Mouse (Mus musculus) thymus, adult 2 months (tissue): ENCODE measurements around the gene Cbfa2t3. TPM values are rescaled to one million over a fixed set of nuclear protein-coding genes. Genes with fewer than 3 reads are reported as not detected.

ENCODE experiments used
- DNase-seq: peaks from one replicate; pipeline ENCODE4 v3.0.0; 2021
- H3K27ac ChIP-seq: fragments of 200-500 bp; 2 replicates; pipeline ENCODE4 v1.5.1; 2012; ENCODE audit warnings: low read length, control low read depth; ENCODE audit not compliant: control insufficient read depth, insufficient read depth
- H3K27me3 ChIP-seq: fragments of 200-500 bp; 2 replicates; pipeline ENCODE4 v1.6.1; 2012; ENCODE audit warnings: mild to moderate bottlenecking, low read length, moderate library complexity, mixed read lengths; ENCODE audit not compliant: control insufficient read depth, insufficient read depth
- H3K36me3 ChIP-seq: fragments of 200-500 bp; 2 replicates; pipeline ENCODE4 v1.6.1; 2012; ENCODE audit warnings: mild to moderate bottlenecking, low read length, moderate library complexity; ENCODE audit not compliant: control insufficient read depth, insufficient read depth
- H3K4me1 ChIP-seq: fragments of 200-500 bp; replicated peaks from 2 replicates; pipeline ENCODE4 v1.6.1; 2012; ENCODE audit warnings: low read length; ENCODE audit not compliant: control insufficient read depth, insufficient read depth
- H3K4me3 ChIP-seq: fragments of 200-500 bp; 2 replicates; pipeline ENCODE4 v1.5.1; 2012; ENCODE audit warnings: mild to moderate bottlenecking, low read length, control low read depth, moderate library complexity; ENCODE audit not compliant: control insufficient read depth, insufficient read depth
- CTCF ChIP-seq: fragments of 200-500 bp; IDR thresholded peaks from 2 replicates; pipeline ENCODE4 v1.5.1; 2012; ENCODE audit warnings: mild to moderate bottlenecking, control low read depth, low read length, moderate library complexity, borderline replicate concordance; ENCODE audit not compliant: control insufficient read depth, poor library complexity, insufficient read depth; ENCODE audit errors: extremely low read depth
- POLR2A ChIP-seq: fragments of 200-500 bp; IDR thresholded peaks from 2 replicates; pipeline ENCODE4 v1.6.1; 2012; ENCODE audit warnings: mild to moderate bottlenecking, low read length, control low read depth, moderate library complexity; ENCODE audit not compliant: control insufficient read depth, poor library complexity, insufficient read depth; ENCODE audit errors: extremely low read depth
- WGBS: fragments of 180-500 bp; shearing (Covaris S2); methylation state at CpG from one replicate; pipeline ENCODE4 v1.1.7; 2018; 5-methylcytosine and 5-hydroxymethylcytosine counted together
- polyA plus RNA-seq: library from polyadenylated mRNA; depleted of rRNA; stranded (reverse); fragments of >200 nt; gene quantifications from 2 replicates; pipeline ENCODE4 v1.2.3, GENCODE M21; 2012

Gene Cbfa2t3
- polyA plus RNA-seq, 1 experiment: 62.3 TPM

DNA sequence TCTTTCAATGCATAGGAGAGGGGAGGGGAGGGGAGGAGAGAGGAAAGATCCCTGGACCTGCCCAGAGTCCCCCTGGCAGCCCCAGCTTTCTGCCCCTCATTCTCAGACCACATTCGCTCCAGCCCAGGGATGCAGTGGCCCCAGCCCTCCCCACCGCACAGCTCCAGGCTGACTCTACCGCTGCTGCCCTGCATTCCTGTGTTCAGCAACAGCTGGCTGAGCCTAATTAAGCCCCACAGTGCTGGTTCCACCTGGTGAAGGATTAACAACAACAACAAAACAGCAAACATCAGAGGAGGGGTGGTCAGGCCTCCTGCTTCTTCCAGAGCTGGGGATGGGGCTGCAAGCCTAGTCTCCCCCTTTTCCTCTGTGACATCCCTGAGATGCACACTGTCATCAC is 29.7 kb upstream of the Cbfa2t3 start:
- Histone ChIP-seq H3K36me3 (no peaks in the 10 kb centered on the region), H3K27me3 (no peaks in the 10 kb centered on the region), H3K4me1 (peaks cover 6% of the 10 kb centered on the region), H3K27ac (no peak overlapping the region), H3K4me3 (no peak overlapping the region)
- no peak for DNase-seq
- WGBS: 98% methylated on average over 3 of the region's 3 CpGs
- TF ChIP-seq POLR2A (no peak), CTCF (no peak)

DNA sequence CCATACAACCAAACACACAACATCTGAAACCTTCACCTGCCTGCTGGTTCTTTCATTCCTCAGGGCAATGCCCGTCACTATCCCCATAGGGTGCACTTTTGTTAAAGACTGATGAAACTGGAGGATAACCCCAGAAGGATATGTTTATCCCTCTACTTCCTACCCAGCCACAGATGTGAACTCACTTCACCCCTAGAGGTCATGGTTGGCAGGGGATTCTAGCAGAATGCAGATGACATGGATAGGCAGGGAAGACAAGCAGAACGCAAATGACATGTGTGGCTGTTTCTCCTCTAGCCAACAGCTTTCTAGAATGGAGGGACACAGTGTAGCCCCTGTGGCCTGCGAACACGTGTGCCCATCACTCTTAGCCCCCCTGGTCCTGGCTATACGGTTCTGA is 28.5 kb upstream of the Cbfa2t3 start:
- Histone ChIP-seq H3K4me1 (peaks cover 10% of the 10 kb centered on the region), H3K27me3 (no peaks in the 10 kb centered on the region), H3K4me3 (no peak overlapping the region), H3K36me3 (no peaks in the 10 kb centered on the region), H3K27ac (peak overlapping the region; percentile 1; the same call in 1 of the 2 replicates)
- TF ChIP-seq POLR2A (no peak), CTCF (no peak)
- 67% methylated on average over 5 of the region's 5 CpGs for WGBS
- peak; percentile 58 for DNase-seq

GRCm38 (mm10) chr8:122726789-122727188 is 27.9 kb upstream of the Cbfa2t3 start:
- DNase-seq: no peak
- Histone ChIP-seq H3K4me3 (no peak overlapping the region), H3K27ac (no peak overlapping the region), H3K27me3 (no peaks in the 10 kb centered on the region), H3K36me3 (no peaks in the 10 kb centered on the region), H3K4me1 (peaks cover 16% of the 10 kb centered on the region)
- 87% methylated on average over 2 of the region's 2 CpGs for WGBS
- TF ChIP-seq POLR2A (no peak), CTCF (no peak)

DNA sequence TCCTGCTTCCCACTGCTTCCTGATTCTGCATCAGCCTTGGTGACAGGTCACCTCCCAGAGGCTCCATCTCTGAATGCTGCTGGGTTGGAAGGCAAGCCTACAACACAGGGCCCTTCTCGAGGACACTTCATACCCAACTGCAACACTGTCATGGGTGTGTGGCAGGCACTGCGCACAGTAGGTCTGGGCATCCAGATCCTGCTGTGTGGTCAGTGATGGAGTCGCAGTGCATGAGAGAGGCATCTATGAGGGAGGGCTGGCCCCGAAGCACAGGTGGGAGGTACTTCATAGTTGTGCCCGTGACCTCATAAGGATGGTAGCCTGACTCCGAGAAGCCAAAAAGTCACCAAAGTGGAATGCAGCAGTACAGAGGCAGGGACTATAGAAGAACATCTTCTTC is 26.3 kb upstream of the Cbfa2t3 start:
- Histone ChIP-seq H3K4me1 (peaks cover 31% of the 10 kb centered on the region), H3K27me3 (no peaks in the 10 kb centered on the region), H3K36me3 (no peaks in the 10 kb centered on the region), H3K27ac (no peak overlapping the region), H3K4me3 (no peak overlapping the region)
- 96% methylated on average over 6 of the region's 6 CpGs for WGBS
- TF ChIP-seq CTCF (no peak), POLR2A (no peak)
- DNase-seq: no peak

DNA sequence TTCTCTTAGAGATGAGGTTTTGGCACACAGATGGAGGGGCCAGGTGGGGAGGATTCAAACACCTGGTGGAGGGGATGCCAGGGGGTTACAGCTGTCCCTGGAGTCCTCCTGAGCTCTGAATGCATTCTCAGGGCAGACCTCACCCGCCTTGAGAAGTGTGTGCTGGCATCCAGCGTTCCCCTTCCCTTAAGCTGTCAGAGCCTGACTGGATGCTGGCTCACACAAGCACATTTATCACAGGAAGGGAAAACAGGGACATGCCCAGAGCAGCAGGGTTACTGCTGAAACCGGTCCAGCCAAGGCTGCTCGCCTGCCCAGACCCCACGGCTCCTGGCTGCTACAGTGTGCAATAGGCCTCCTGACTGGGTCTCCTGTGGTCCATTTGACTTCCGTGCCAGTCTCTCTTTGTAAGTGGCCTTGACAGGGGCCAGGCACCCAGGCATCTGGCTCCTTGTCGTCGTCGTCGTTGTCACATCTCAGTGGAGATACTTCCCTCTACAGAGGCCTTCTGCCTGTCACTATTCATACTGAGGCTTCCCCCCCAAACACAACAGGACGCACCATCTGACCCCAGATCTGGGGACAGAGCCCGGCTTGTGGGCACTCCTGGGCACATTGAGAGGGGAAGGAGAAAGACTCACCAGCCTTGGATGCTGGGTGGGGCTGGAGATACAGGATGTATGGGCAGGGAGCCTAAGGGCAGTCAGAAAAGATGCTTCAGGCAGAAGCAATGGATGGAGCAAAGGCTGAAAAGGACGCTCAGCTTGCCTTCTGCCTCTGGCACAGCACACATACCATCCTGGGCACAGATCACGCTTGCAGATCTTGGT is 22.1 kb upstream of the Cbfa2t3 start:
- Histone ChIP-seq H3K4me3 (no peak overlapping the region), H3K36me3 (no peaks in the 10 kb centered on the region), H3K27ac (no peak overlapping the region), H3K4me1 (peaks cover 63% of the 10 kb centered on the region), H3K27me3 (no peaks in the 10 kb centered on the region)
- TF ChIP-seq CTCF: no peak
- no peak for TF ChIP-seq POLR2A
- 34% methylated on average over 14 of the region's 14 CpGs for WGBS
- DNase-seq: peak; percentile 82

- H3K27ac ChIP-seq: no peak overlapping the region
- H3K4me3 ChIP-seq: no peak overlapping the region
- WGBS: 5% methylated on average over 25 of the region's 25 CpGs
- peak; percentile 54 for DNase-seq
- no peaks in the 10 kb centered on the region for H3K27me3 ChIP-seq
- H3K36me3 ChIP-seq: no peaks in the 10 kb centered on the region
- TF ChIP-seq CTCF: no peak
- no peak for TF ChIP-seq POLR2A
- peaks cover 66% of the 10 kb centered on the region for H3K4me1 ChIP-seq
Observed at GRCm38 (mm10) chr8:122720070-122720729, 21.3 kb upstream of the Cbfa2t3 start.
